Mouse (Mus musculus) T-helper 17 cell (primary cell): ENCODE measurements at regions not wholly inside any gene's neighbourhood (a gene's known extent, or its start where the extent isn't known, plus 50 kb on each side); places are given as distances from the start of the nearest gene placed in this dataset.

Experiments
- in situ Hi-C, 2 experiments: fragments of 300-600 bp; cut with MboI, MseI; formaldehyde crosslinking; loops; 1 replicate in 1 of 2; 2 replicates in 1 of 2; pipeline ENCODE4 v1.15.1; 2025; ENCODE audit warnings: high pct_unique_total_duplicates in 2 of 2

- in situ Hi-C loops, result no loop called here
Observed at GRCm38 (mm10) chr10:72549564-72549963, 105.1 kb upstream of the Zwint start.

- in situ Hi-C loops, result no loop called here
Observed at GRCm38 (mm10) chr10:72551561-72551960, 103.1 kb upstream of the Zwint start.

- in situ Hi-C loops, result no loop called here
Observed at GRCm38 (mm10) chr10:72573991-72574652, 80.5 kb upstream of the Zwint start.

DNA sequence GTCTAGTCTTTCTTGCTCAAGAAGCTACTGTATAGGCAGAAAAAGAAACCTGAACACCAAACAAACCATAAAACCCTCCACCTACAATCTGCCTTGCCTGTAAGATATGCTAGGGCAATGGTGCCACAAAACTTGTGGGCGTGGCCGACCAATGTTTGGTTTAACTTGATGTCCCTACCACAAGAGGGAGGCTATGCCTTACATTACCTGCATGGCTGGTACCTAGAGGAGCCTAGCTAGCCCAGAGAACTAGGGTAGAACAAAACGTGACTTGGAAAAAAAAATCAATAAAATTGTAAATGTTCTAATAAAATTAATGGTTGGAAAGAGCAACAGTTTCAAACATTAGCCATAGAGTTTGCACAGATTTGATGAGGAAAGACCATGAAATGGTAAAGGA is 76.9 kb upstream of the Zwint start:
- in situ Hi-C loops, result no loop called here

DNA sequence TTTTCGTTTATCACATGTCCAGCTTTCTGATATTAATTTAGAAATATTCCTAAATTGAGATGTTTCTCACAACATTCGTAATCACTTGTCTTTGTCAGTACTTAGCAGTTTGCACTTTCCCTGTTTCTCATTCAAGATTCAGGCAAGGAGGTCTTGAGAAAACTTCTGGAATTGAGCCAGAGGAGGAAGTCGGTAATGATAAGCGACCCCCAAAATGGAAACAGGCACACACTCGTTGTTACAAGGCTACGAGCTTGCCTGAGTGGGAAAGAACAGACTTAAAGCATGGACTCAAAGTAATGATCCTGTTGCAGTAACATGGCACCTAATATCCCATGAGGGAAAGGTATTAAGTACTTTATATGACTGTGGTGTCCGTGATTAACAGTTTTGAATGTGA is 76.1 kb upstream of the Zwint start:
- in situ Hi-C loops, result no loop called here

GRCm38 (mm10) chr10:72581311-72581710 is 73.3 kb upstream of the Zwint start:
- in situ Hi-C loops, result no loop called here

- in situ Hi-C loops, result no loop called here
Observed at GRCm38 (mm10) chr10:72588561-72588960, 66.1 kb upstream of the Zwint start.

DNA sequence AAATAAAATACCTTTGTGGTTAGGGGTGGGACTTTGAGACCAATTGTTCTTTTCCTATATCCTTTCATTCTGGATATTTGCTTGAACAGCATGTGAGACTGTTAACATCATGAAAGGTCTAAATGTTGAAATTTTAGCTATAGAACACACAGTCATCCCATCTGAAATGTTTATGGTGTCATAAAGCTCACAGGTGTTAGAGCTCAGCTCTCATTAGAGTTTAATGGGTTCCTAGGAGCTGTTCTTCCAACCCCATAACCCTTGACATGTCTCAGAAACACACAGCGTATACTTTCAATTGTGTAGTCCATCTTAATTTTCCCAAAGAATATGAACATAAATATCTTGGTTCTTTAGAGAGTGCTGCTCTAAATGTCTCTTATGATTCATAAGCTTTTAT is 61.6 kb upstream of the Zwint start:
- in situ Hi-C loops, result loop anchor here in 1 of 2 experiments (10.0 kb wide), 1 partner anchor 1852 kb away; no protein-coding TSS in a partner anchor
